Mouse (Mus musculus) cerebellum, adult 18-20 months (tissue): ENCODE measurements around the gene Dact3.

ENCODE experiments used
- DNase-seq, 2 experiments: peaks; one replicate each; pipeline ENCODE4 v3.0.0; 2021

Gene Dact3

GRCm38 (mm10) chr7:16875310-16875325, at the start of gene Dact3:
Dact3 (plus strand) TSS chr7:16875317.
- DNase-seq, result no peak

DNA sequence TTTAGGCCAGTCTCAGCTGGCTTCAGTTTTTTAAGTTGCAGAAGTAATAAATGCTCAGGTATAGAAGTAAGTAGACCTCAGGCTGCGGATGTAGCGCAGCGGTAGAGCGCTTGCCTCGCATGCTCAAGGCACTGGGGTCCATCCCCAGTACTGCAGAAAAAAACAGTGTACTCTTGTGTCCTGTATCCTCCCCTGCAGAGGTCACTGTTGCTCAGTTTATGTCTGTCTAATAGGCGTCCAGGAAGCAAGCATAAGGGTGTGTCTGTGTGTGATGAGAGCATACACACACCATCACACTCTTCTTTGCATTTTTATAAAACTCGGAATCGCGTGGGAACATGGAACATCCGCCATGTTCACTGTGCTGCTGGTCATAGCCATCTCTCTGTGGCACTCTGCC, 49.3 kb upstream of the Dact3 start:
- no peak for DNase-seq

GRCm38 (mm10) chr7:16826571-16826970, 48.5 kb upstream of the Dact3 start:
- no peak for DNase-seq

DNA sequence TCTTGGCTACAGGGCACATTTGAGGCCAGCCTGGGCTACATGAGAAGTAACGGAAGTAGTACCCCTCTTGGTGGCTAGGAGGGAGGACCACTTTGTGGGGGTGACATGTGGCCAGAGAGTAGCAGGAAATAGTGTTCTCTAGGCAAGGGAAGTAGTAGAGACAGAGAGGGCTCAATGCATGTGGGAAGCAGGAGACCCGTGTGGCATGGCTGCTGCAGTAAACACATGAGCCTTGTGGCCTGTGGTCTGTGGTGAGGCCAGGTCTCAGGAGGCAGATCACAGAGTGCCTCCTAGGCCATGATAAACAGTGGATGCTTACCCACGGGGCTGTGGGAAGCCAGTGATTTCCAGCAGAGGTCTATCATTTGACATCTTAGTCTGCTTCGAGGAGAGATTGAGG, 47.8 kb upstream of the Dact3 start:
- no peak for DNase-seq

- DNase-seq, result no peak
Measured at GRCm38 (mm10) chr7:16830449-16830848, 44.7 kb upstream of the Dact3 start.

DNA sequence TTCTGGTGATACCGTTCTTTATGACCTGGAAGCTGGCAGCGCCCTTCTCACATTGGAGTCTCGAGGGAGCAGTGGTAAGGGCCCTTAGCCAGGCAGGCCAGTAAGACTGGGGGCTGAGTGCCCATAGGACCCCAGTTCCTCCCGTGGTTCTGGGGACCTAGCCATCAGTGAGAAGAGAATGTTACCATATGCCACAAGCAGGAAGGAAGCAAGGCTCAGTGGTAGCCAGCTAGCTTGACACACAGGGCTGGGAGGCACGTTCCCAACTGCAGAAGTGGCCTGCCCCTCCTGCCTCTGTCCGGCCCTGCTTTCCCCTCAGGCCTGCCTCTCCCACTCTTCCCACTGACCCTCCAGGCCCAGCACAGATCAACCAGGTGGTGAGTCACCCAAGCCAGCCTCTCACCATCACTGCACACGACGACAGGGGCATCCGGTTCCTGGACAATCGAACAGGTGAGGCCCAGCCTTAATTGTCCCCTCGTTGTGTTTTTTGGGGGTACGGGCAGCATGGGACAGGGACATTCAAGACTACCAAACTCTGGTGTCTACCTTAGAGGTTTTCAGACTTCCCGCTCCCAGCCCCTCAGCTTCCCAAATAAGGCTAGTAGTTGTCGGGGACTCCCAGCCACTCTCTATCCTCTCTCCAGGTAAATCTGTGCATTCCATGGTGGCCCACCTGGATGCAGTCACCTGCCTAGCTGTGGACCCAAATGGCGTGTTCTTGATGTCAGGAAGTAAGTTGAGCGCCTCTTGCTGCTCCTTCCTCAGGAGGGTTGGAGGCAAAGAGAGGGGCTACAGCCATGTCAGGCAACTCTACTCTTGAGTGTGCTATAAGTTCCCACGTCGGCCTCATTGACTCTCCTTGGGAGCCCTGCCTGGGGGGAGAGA, 37.0 kb upstream of the Dact3 start:
- no peak for DNase-seq

DNA sequence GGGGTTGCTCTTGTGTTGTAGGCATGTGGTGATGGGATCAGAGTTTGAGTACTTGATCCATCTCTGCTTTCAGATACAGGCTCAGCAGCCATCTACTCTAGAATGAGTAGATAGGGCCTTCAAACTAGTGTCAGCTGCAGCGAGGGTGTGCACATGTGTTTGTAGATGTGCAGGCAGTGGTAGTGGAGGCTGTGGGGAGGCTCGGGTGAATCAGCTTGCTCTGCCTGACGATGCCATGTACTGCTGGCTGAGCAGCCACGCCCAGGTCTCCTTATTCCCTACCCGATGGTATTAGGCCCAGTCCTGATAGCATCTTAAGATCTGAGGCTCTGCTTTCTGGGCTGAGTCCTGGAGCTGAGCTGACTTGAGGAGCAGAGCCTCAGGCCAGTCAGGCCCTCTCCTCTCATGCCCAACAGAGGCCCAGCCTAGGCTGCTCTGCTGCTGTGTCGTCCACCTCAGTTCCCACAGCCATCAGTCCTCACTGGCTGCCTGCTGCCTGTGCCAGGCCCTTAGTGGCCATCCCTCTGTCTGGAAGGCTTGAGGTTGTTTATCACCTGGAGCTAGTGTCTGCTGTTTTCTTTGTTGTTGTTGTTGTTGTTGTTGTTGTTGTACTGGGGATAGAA, 36.2 kb upstream of the Dact3 start:
- DNase-seq, result no peak

DNA sequence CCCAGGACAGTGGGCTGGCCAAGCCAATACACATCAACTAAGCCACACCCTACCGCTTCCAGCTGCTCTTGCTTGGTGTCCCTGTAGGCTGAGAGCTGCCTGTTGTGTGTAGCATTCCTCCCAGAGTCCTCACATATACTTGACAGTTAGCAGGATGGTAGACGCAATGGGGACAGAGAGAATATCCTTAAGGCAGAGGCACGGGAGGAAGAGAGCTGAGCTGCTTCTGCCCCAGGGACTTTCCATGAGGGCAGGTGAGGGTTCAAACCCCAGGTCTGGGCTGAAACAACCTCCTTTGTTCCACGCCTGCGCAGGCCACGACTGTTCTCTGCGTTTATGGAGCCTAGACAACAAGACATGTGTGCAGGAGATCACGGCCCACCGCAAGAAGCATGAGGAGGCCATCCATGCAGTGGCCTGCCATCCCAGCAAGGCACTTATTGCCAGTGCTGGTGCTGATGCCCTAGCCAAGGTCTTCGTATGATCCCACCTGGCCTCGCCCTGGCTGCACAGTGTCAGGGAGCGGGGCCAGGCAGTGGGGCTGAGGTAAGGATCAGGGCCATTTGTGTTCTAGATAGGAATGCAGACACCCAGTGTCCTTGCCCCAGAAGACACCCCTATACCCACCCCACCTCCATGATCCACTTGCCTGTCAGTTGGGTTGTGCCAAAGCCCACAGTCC, 35.5 kb upstream of the Dact3 start:
- no peak for DNase-seq

DNA sequence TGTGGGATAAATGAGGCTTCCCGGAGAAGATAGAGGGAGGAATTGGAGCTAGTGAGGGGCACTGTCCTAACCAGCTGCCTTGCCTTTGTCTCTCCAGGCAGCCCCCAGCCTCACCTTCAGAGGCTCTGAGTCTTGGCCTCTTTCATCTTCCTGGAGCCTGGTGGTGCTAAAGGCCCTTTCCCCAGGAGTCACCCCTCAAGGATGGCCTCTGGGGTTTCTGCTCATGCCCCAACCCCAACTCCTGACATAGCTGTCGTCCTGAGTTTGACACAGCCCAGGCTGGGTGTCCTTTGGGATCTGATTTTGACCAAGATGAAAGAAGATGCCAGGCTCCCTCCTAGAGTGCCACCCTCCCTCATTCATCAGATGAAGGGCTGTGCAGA, 35.0 kb upstream of the Dact3 start:
- DNase-seq, result no peak

DNA sequence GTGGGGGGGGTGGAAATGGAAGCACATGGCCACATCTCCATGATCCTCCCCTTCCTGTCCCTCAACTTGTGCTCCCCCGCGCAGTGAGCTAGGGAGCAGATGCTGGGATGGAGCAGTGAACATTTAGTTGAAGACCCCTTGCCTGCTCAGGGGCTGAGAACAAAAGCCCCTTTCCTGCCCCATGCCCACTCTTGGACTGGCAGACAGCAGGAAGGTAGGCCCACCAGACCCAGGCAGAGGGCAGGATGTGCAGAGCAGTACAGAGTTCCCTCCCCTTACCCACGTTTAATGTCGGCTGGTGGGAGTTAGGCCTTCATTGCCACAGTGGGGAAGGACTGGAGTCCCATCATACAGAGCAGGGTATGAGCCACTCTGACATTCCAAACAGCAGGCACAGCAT, 34.0 kb upstream of the Dact3 start:
- no peak for DNase-seq

- DNase-seq, result no peak
Measured at GRCm38 (mm10) chr7:16841561-16842560, 33.3 kb upstream of the Dact3 start.

GRCm38 (mm10) chr7:16842645-16843063, 32.5 kb upstream of the Dact3 start, which contains the start of gene Prkd2:
Prkd2 (plus strand) TSS chr7:16842902.
- peak; percentile 89 to 93 for DNase-seq

- peak in 1 of 2 experiments; percentile 43 for DNase-seq
Measured at GRCm38 (mm10) chr7:16843441-16844171, 31.5 kb upstream of the Dact3 start.

- DNase-seq, result no peak
Measured at GRCm38 (mm10) chr7:16844696-16845071, 30.4 kb upstream of the Dact3 start.

GRCm38 (mm10) chr7:16845072-16845819, 29.9 kb upstream of the Dact3 start:
- DNase-seq, result no peak

DNA sequence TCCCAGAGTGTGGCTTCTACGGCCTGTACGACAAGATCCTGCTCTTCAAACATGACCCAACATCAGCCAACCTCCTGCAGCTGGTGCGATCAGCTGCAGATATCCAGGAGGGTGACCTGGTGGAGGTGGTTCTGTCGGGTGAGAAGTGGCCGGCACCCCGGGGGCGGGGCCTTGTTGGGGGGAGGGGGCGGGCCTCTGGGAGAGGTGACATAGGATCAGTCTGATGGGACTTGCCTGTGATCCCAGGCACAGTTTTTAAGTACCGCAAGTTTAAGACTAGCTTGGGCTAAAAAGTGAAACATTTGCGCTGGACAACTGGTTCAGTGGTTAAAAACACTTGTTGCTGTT, 29.3 kb upstream of the Dact3 start:
- no peak for DNase-seq

DNA sequence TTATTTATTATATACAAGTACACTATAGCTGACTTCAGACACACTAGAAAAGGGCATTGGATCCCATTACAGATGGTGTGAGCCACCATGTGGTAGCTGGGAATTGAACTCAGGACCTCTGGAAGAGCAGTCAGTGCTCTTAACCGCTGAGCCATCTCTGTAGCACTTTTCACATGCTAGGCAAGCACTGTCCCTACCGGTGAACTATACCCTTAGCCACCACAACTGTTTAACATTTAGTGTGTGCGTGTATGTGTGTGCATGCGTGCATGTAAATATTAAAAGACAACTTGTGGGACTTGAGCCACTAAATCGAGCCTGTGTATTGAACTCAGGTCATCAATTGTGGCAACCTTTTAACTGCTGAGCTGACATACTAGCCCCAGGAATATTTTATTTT, 28.3 kb upstream of the Dact3 start:
- no peak for DNase-seq

DNA sequence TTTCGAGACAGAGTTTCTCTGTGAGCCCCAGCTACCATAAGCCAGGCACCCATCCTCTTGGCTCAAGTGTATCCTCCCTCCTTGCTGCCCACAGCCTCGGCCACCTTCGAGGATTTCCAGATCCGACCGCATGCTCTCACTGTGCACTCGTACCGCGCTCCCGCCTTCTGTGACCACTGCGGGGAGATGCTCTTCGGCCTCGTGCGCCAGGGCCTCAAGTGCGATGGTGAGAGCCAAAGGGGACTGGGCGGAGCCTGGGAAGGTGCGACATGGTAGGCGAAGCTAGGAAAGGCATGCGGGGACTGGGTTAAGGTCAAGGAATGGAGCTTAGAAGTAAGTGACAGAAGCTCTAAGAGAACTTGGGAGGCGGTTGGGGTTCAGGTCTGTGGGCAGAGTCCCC, 27.6 kb upstream of the Dact3 start:
- DNase-seq, result no peak

DNA sequence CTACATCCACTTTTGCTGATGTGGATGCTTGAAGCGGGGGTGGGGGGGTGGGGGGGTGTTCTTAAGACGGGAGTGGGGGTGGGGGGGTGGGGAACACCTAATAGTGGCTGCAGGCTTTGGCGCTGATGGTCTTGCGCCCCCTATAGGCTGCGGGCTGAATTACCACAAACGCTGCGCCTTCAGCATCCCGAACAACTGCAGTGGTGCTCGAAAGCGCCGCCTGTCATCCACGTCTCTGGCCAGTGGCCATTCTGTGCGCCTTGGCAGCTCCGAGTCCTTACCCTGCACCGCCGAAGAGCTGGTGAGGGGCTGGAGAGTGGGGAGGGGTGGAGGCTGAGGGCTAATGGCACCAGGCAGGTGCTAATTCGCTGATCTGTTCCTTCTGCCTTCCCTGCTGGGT, 26.5 kb upstream of the Dact3 start:
- DNase-seq, result peak; percentile 78 to 85

DNA sequence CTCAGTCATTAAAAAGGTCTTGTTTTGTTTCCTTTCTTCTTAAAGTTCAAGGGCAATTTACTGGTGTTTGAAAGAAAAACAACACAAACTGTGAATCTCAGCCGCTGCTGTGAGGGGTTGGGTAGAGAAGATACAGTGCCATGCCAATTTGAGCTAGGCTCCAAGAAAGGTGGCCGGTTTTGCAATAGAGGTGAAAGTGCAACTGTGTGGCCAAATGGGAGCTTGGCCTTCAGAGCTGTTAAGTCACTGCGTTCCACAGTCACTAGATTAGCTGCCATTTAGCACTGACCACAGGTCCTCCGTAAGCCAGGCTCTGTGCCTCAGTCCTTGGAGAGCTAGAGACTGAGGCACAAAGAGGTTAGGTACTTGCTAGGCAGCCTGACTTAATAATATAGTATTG, 23.5 kb upstream of the Dact3 start:
- DNase-seq, result no peak

GRCm38 (mm10) chr7:16853302-16853831, 21.8 kb upstream of the Dact3 start:
- DNase-seq, result no peak

DNA sequence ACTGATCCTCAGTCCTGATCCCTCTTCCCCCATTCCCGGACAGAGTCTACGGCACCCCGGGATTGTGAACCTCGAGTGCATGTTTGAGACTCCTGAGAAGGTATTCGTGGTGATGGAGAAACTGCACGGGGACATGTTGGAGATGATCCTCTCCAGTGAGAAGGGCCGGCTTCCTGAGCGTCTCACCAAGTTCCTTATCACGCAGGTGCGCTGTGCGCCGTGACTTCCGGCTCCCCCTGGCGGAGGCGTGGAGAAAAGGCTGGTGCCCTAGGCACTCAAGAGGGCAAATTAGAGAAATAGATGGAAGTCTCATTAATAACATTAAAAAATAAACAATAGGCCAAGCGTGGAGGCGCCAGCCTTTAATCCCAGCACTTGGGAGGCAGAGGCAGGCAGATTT, 16.8 kb upstream of the Dact3 start:
- DNase-seq, result peak; percentile 63 to 73
